In the genomic region with DNA sequence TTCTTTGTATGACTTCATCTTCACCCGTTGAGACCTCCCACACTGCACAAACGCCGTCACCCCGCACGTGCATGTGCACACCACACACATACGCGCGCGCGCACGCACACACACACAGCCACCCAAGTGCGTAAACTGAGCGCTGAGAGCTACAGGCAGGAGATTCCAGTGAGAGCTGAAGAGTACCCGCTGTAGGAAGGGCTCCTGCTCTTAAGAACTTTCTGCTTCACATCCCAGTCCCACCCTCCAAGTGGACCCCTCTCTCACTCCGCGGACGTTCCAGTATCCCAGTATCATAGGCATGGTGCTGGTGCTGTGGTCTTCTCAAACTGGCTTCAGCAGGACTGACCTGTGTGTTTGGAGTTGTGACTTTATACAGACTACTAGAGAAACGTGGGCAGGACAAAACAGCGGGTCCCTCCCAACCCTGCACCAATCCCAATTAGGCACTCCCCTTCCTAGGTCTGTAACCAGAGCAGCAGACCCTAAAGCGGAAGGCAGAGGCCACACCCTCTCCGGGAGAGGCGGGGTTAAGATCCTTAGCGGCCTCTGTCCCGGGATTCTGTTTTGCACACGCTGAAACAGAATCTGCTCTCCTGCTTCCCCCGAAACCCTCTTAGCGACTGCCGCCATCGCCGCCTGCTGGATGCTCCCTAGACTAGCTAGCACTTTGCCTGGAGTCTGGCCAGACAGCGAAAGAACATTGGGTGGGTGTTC, we compare ENCODE assay signal across 9 mouse cellular contexts. TPM values are rescaled to one million over a fixed set of nuclear protein-coding genes. Genes with fewer than 3 reads are reported as not detected.
DNase-seq lines count a peak whose midpoint lies in the region; ATAC-seq and TF ChIP-seq lines count a peak whose summit lies in the region.
"Had no signal": no experiment of that assay in that cellular context is flagged by ENCODE, and none has a peak within 500 bp of the region (broad histone marks: within the 10 kb centered on the region; RNA-seq: fewer than 3 reads in every experiment).

A gene (minus strand): TSS at position 501 of the 717 bp plus-strand sequence.

- no peaks in the 10 kb centered on the region for H3K9me3 ChIP-seq in kidney, embryonic 14.5 days (ENCODE audit: control insufficient read depth, low read length)
- no peaks in the 10 kb centered on the region for H3K9me3 ChIP-seq in limb, embryonic 15.5 days
- H3K9me3 ChIP-seq: G1E had no signal

- H3K36me3 ChIP-seq in kidney, embryonic 14.5 days (ENCODE audit: control insufficient read depth, insufficient read depth, low read length) = no peaks in the 10 kb centered on the region
- H3K36me3 ChIP-seq in limb, embryonic 15.5 days = no peaks in the 10 kb centered on the region
- H3K36me3 ChIP-seq: G1E had no signal

- peak; percentile 99 for DNase-seq in 3T3-L1 (ENCODE audit: low read depth, low spot score)
- peak; percentile 99 for DNase-seq in heart, adult 9 months (ENCODE audit: low spot score in 2 of 2)
- DNase-seq in monocyte, adult 2 months (ENCODE audit: low read depth in 1 of 2, low spot score in 2 of 2) = peak; percentile 75 to 88
- DNase-seq in spleen, postnatal 36 days (ENCODE audit: low spot score in 2 of 2) = peak; percentile 78 to 80

- peaks cover 6% of the 10 kb centered on the region; the same call in 1 of the 2 replicates for H3K4me1 ChIP-seq in bone marrow, adult 2 months (ENCODE audit: control insufficient read depth, insufficient read depth, low read length)
- peaks cover 14% of the 10 kb centered on the region for H3K4me1 ChIP-seq in embryonic fibroblast, embryonic 13.5 days (ENCODE audit: control insufficient read depth, insufficient read depth, low read length)
- 0 out of 2 replicates have a peak, but pooled peaks cover 4% of the 10 kb centered on the region for H3K4me1 ChIP-seq in kidney, embryonic 14.5 days (ENCODE audit: control insufficient read depth, insufficient read depth, low read length)
- peaks cover 13% of the 10 kb centered on the region for H3K4me1 ChIP-seq in limb, embryonic 15.5 days

- H3K9ac ChIP-seq in kidney, embryonic 14.5 days (ENCODE audit: low read depth, low read length) = peak within 1 kb of the TSS; percentile 52
- peak within 1 kb of the TSS; percentile 47 for H3K9ac ChIP-seq in limb, embryonic 15.5 days

- under 1% methylated on average over 31 of the region's 31 CpGs for WGBS in bone marrow, adult 2 months
- WGBS in kidney, embryonic 14.5 days = under 1% methylated on average over 31 of the region's 31 CpGs
- under 1% methylated on average over 31 of the region's 31 CpGs for WGBS in limb, embryonic 15.5 days

- H3K4me2 ChIP-seq in kidney, embryonic 14.5 days (replicated peaks; ENCODE audit: low read depth, low read length) = peak within 1 kb of the TSS; percentile 60
- peak within 1 kb of the TSS; percentile 76 for H3K4me2 ChIP-seq in limb, embryonic 15.5 days

- peak; percentile 99 for ATAC-seq in kidney, embryonic 14.5 days (ENCODE audit: low FRiP score, low TSS enrichment)
- ATAC-seq in limb, embryonic 15.5 days (ENCODE audit: insufficient number of reproducible peaks, low FRiP score, low TSS enrichment, low read depth) = peak; percentile 99

- peak; percentile 76 for TF ChIP-seq CTCF in bone marrow, adult 2 months (IDR thresholded peaks at IDR 0.05; ENCODE audit: control insufficient read depth, insufficient read depth, low read length)
- peak; percentile 79 for TF ChIP-seq CTCF in embryonic fibroblast, embryonic 13.5 days (IDR thresholded peaks at IDR 0.05; ENCODE audit: borderline replicate concordance, insufficient read depth, low read length)

- H3K4me3 ChIP-seq in bone marrow, adult 2 months (replicated peaks; ENCODE audit: control insufficient read depth, low read depth, low read length) = peak within 1 kb of the TSS; percentile 59
- H3K4me3 ChIP-seq in embryonic fibroblast, embryonic 13.5 days (ENCODE audit: insufficient read depth, low read length) = peak within 1 kb of the TSS; percentile 39
- peak within 1 kb of the TSS; percentile 37 for H3K4me3 ChIP-seq in kidney, embryonic 14.5 days (ENCODE audit: low read length)
- H3K4me3 ChIP-seq in limb, embryonic 15.5 days = peak within 1 kb of the TSS; percentile 45

- H3K27me3 ChIP-seq in kidney, embryonic 14.5 days (ENCODE audit: control insufficient read depth, insufficient read depth, low read length) = no peaks in the 10 kb centered on the region
- H3K27me3 ChIP-seq in limb, embryonic 15.5 days = no peaks in the 10 kb centered on the region

- H3K27ac ChIP-seq in bone marrow, adult 2 months (ENCODE audit: control insufficient read depth, insufficient read depth, low read depth, low read length, poor library complexity) = peak within 1 kb of the TSS; percentile 76
- H3K27ac ChIP-seq in embryonic fibroblast, embryonic 13.5 days (ENCODE audit: insufficient read depth, low read length) = peak within 1 kb of the TSS; percentile 44
- H3K27ac ChIP-seq in kidney, embryonic 14.5 days (ENCODE audit: low read depth, low read length) = peak within 1 kb of the TSS; percentile 87
- peak within 1 kb of the TSS; percentile 94 for H3K27ac ChIP-seq in limb, embryonic 15.5 days

- no peak for TF ChIP-seq POLR2A in bone marrow, adult 2 months (IDR thresholded peaks at IDR 0.05; ENCODE audit: borderline replicate concordance, control insufficient read depth, low read depth, low read length)
- peak; percentile 94 for TF ChIP-seq POLR2A in embryonic fibroblast, embryonic 13.5 days (IDR thresholded peaks at IDR 0.05; ENCODE audit: low read depth, low read length)

RNA-seq across cellular contexts. Expression of the gene that starts here (rescaled TPM):
- 63.6 and 69.5 TPM in 2 replicates for polyA plus RNA-seq in bone marrow, adult 2 months (2011; ENCODE audit: insufficient read depth, insufficient read length, low replicate concordance, missing spikeins)
- 51.2 and 63.8 TPM in 2 replicates for polyA plus RNA-seq in embryonic fibroblast, embryonic 13.5 days (2011; ENCODE audit: insufficient read length, low read depth, missing spikeins)
- polyA plus RNA-seq in kidney, embryonic 14.5 days (2014; fragmentation: Nextera tagmentation; extraction: Ambion mirVana) = 63.0 and 73.6 TPM in 2 replicates
- polyA plus RNA-seq in limb, embryonic 15.5 days (2015; fragmentation: Nextera tagmentation; extraction: Ambion mirVana) = 56.1 and 63.9 TPM in 2 replicates

Comparison
In these comparisons a context has a peak if more than half of its experiments do, and no peak if none do; other contexts are left out.
1. Peak in every context shown above with its lines: DNase-seq, ATAC-seq, H3K4me3 ChIP-seq and H3K27ac ChIP-seq.
2. H3K27ac ChIP-seq: peak in every context shown above with its lines; median percentile 94 in limb, embryonic 15.5 days; 87 in kidney, embryonic 14.5 days; 76 in bone marrow, adult 2 months; 44 in embryonic fibroblast, embryonic 13.5 days.